Mouse (Mus musculus) liver, embryonic 11.5 days (tissue): ENCODE measurements at regions not wholly inside any gene's neighbourhood (a gene's known extent, or its start where the extent isn't known, plus 50 kb on each side); places are given as distances from the start of the nearest gene placed in this dataset.

Experiments used
- ATAC-seq: fragments of 200-750 bp; cut with Nextera tagmentation; replicated peaks from 2 replicates; pipeline ENCODE4 v1.8.0; 2017; ENCODE audit warnings: moderate number of reproducible peaks, mild to moderate bottlenecking, moderate TSS enrichment, moderate library complexity; ENCODE audit not compliant: low FRiP score
- DNase-seq: peaks from one replicate; pipeline ENCODE4 v3.0.0-alpha.2; 2017; ENCODE audit warnings: low spot score
- H3K27ac ChIP-seq: fragments of 300-500 bp; sonication (generic); 2 replicates; pipeline ENCODE4 v1.5.1; 2014; ENCODE audit warnings: mild to moderate bottlenecking, low read depth, low read length, control low read depth
- H3K27me3 ChIP-seq: fragments of 300-500 bp; sonication (generic); replicated peaks from 2 replicates; pipeline ENCODE4 v1.6.1; 2014; ENCODE audit warnings: low read length, mixed read lengths; ENCODE audit not compliant: control insufficient read depth, insufficient read depth
- H3K36me3 ChIP-seq: fragments of 300-500 bp; sonication (generic); 2 replicates; pipeline ENCODE4 v1.6.1; 2014; ENCODE audit warnings: mild to moderate bottlenecking, low read length, moderate library complexity, mixed read lengths; ENCODE audit not compliant: control insufficient read depth, insufficient read depth
- H3K4me1 ChIP-seq: fragments of 300-500 bp; sonication (generic); replicated peaks from 2 replicates; pipeline ENCODE4 v1.6.1; 2014; ENCODE audit warnings: low read length, mixed read lengths; ENCODE audit not compliant: control insufficient read depth, insufficient read depth
- H3K4me2 ChIP-seq: fragments of 300-500 bp; sonication (generic); 2 replicates; pipeline ENCODE4 v1.6.1; 2014; ENCODE audit warnings: mild to moderate bottlenecking, control low read depth, moderate library complexity
- H3K4me3 ChIP-seq: fragments of 300-500 bp; sonication (generic); 2 replicates; pipeline ENCODE4 v1.5.1; 2014; ENCODE audit warnings: low read depth, low read length, control low read depth
- H3K9ac ChIP-seq: fragments of 300-500 bp; sonication (generic); 2 replicates; pipeline ENCODE4 v1.6.1; 2014; ENCODE audit warnings: low read depth, low read length, control low read depth
- H3K9me3 ChIP-seq: fragments of 300-500 bp; sonication (generic); 2 replicates; pipeline ENCODE4 v1.6.1; 2016; ENCODE audit warnings: low read length, inconsistent platforms, mixed read lengths; ENCODE audit not compliant: control insufficient read depth
- WGBS: fragments of 180-500 bp; shearing (Covaris S2); extraction: QIAGEN DNeasy Blood & Tissue Kit; methylation state at CpG from one replicate; pipeline ENCODE4 v1.1.7; 2014; 5-methylcytosine and 5-hydroxymethylcytosine counted together

DNA sequence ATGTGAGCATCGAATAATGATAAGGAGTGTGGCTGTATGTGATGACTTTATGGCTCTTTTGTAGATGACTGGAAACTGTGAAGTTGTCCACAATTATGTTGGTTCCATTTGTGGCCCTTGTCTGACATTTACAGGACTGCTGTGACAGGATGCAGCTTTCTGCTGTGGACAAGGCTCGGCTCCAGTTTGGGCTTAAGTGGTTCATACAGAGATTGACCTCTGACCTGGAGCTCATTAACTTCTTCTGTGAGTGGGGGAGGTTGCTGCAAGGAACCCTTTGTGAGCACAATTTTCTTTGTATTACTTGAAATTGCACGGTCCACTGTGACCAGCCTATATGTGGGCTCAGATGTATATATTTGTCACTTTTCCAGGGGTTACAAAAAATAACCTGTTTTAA, 403.5 kb downstream of the Cmpk2 start:
- Histone ChIP-seq H3K9ac (no peak overlapping the region), H3K9me3 (no peaks in the 10 kb centered on the region), H3K4me3 (no peak overlapping the region), H3K4me1 (no peaks in the 10 kb centered on the region), H3K27me3 (no peaks in the 10 kb centered on the region), H3K36me3 (no peaks in the 10 kb centered on the region), H3K27ac (no peak overlapping the region), H3K4me2 (no peak overlapping the region)
- WGBS: 45% methylated on average over 3 of the region's 3 CpGs
- DNase-seq (no peak), ATAC-seq (no peak)

DNA sequence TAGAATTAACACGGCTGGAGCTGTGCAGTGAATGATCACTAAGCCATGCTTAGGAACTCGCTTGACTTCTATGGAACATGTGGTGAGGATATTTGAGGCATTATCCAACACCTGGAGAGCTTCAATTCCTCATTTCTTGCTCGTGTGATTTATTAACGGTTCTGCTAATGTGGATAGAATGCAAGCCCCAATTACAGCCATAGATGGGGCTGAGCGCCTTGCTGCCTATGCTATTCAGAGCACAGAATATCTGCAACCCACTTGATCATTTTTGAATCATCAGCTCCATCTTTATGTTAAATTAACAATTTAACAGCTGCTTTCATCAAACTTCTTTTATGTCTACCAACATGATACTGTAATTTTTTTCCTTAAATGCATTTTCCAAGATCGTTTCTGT, 398.7 kb downstream of the Cmpk2 start:
- H3K9me3 ChIP-seq: no peaks in the 10 kb centered on the region
- H3K4me1 ChIP-seq: no peaks in the 10 kb centered on the region
- H3K27me3 ChIP-seq: no peaks in the 10 kb centered on the region
- ATAC-seq (no peak), DNase-seq (no peak)
- H3K27ac ChIP-seq: no peak overlapping the region
- no peak overlapping the region for H3K4me2 ChIP-seq
- no peak overlapping the region for H3K9ac ChIP-seq
- 76% methylated on average over 6 of the region's 6 CpGs for WGBS
- H3K36me3 ChIP-seq: no peaks in the 10 kb centered on the region
- H3K4me3 ChIP-seq: no peak overlapping the region

DNA sequence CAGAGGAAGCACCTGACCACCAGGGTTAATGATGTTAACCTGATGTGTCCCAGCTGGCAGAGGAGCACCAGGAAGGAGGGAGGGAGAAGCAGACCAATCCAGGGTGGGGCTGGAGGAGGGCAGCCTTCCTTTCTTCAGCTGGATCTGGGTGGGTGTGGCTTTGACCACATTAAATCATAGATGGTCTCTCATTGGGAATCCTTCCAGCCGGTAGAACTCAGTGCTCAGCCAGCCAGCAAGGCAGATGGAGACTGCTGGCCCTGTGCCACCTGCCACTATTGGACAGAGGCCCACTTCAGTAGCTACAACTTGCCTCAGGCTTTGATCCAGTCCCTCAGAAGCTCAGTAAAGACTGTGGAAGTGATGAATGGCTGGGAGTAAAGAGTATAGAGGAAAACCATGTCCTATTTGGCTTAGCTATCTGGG, 386.1 kb downstream of the Cmpk2 start:
- 35% methylated on average over 1 of the region's 1 CpGs for WGBS
- Histone ChIP-seq H3K27me3 (no peaks in the 10 kb centered on the region), H3K9ac (no peak overlapping the region), H3K36me3 (no peaks in the 10 kb centered on the region), H3K4me2 (no peak overlapping the region), H3K9me3 (no peaks in the 10 kb centered on the region), H3K27ac (no peak overlapping the region), H3K4me1 (no peaks in the 10 kb centered on the region), H3K4me3 (no peak overlapping the region)
- ATAC-seq: no peak
- no peak for DNase-seq

DNA sequence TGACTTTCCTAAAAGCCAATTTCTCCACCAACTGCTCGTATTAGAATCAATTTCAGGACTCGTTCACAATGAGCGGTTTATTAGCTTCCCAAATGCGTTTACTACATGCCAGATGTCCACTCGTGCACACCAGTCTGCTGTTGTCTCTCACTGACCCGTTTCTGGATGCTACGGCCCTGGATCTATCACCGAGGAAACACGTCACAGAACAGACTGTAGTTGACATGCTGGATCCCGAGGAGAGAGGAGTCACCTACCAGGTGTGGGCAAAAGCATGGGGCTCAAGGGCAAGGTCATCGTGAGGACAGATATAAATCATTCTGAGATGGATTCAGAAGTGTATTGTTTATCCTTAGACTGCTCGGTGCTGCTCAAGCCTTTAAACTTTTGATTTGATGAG, 375.9 kb downstream of the Cmpk2 start:
- H3K27ac ChIP-seq: no peak overlapping the region
- H3K27me3 ChIP-seq: no peaks in the 10 kb centered on the region
- H3K4me3 ChIP-seq: no peak overlapping the region
- H3K9ac ChIP-seq: no peak overlapping the region
- DNase-seq (no peak), ATAC-seq (no peak)
- H3K4me2 ChIP-seq: no peak overlapping the region
- no peaks in the 10 kb centered on the region for H3K9me3 ChIP-seq
- H3K36me3 ChIP-seq: no peaks in the 10 kb centered on the region
- no peaks in the 10 kb centered on the region for H3K4me1 ChIP-seq
- 76% methylated on average over 12 of the region's 12 CpGs for WGBS

DNA sequence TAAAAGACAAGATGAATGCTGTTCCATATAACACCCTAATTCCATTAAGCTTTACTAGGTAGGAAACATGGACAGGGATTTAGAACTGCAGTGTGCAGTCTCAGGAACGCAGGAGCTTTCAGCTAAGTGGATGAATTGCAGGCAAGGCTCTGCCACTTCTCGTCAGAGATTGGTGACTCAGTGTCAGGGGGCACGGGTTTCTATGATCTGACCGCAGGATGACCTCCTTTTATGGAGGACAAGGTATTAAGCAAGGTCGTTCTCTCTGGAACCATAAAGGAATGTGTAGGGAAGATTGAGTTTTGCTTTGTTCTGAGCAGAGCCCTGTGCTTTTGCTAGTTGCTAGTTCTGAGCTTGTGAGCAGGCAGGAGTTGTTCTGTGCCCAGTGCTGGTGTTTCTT, 373.7 kb downstream of the Cmpk2 start:
- Histone ChIP-seq H3K4me2 (no peak overlapping the region), H3K36me3 (no peaks in the 10 kb centered on the region), H3K4me1 (no peaks in the 10 kb centered on the region), H3K9me3 (no peaks in the 10 kb centered on the region), H3K27ac (no peak overlapping the region), H3K9ac (no peak overlapping the region), H3K27me3 (no peaks in the 10 kb centered on the region), H3K4me3 (no peak overlapping the region)
- ATAC-seq (no peak), DNase-seq (no peak)
- 27% methylated on average over 5 of the region's 5 CpGs for WGBS

DNA sequence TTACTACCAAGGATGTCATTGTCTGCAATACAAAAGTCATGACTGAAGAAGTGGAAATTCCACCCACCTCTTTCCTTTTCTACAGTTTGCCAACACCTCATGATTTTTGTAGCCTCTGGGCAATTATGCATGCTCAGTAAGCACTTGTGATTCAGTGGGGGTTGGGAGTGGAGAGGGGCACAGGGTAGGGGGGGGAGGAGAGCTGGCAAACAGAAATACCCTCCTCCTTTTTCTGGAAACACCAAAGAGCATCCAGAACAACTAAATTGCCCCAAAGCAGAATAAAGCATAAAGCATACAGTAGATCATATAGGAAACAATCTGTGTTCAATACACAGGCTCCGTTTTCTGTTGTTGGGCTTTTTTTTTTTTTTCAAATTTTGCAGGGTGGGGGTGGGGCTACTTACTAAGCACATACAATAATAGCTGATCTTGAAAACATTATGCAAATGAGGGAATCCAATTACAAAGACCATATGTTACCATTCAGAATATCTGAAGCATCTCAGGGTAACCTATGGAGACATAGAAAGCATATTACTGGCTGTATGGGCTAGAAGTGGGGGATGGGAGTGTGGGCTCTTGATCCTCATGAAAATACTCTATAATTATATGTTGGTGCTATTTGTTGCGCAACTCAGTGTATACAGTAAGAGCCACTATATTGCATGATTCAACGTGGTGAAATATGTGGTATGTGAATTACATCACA, 352.4 kb downstream of the Cmpk2 start:
- Histone ChIP-seq H3K36me3 (no peaks in the 10 kb centered on the region), H3K4me1 (no peaks in the 10 kb centered on the region), H3K4me2 (no peak overlapping the region), H3K9ac (no peak overlapping the region), H3K4me3 (no peak overlapping the region), H3K27me3 (no peaks in the 10 kb centered on the region), H3K27ac (no peak overlapping the region), H3K9me3 (no peaks in the 10 kb centered on the region)
- no peak for DNase-seq
- 72% methylated on average over 3 of the region's 3 CpGs for WGBS
- no peak for ATAC-seq

DNA sequence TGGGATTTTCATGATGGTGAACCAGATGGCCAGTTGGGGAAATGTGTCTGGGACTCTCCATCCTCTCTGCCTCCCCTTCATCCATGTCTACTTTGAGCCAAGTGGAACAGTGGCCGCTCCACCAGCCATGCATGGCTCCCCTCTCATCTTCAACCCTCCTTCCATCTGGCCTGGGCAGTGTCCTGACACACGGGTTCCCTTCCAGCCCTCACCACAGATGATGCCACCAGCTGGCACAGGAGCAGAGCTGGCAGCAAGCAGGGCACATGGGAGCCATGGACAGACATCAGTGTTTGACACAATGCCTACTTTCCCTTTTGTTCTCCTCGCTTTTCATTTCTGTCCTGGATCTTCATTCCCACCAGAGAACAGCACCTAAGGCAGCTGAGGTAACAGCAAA, 348.9 kb downstream of the Cmpk2 start:
- WGBS: 87% methylated on average over 3 of the region's 3 CpGs
- Histone ChIP-seq H3K4me2 (no peak overlapping the region), H3K27ac (no peak overlapping the region), H3K9me3 (no peaks in the 10 kb centered on the region), H3K36me3 (no peaks in the 10 kb centered on the region), H3K9ac (no peak overlapping the region), H3K27me3 (no peaks in the 10 kb centered on the region), H3K4me3 (no peak overlapping the region), H3K4me1 (no peaks in the 10 kb centered on the region)
- ATAC-seq (no peak), DNase-seq (no peak)

DNA sequence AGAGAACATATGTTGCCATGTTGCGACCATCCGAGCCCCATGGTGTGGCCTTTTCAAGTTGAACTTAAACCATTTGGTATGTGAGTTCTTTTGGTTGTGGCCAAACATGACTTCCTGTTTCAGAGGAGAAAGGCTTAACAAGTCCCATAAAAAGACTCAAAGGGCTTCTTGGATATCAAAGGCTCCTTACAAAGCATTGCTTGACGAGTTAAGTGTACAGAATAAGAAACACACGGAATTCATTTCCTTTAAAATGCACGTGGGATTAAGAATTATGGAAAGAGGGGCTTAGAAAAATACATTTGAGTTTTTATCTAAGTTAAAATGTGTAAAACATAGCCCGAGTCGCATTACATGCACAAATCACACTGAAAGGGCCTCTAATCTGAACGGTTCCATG, 346.8 kb downstream of the Cmpk2 start:
- Histone ChIP-seq H3K36me3 (no peaks in the 10 kb centered on the region), H3K9ac (no peak overlapping the region), H3K4me2 (no peak overlapping the region), H3K4me1 (no peaks in the 10 kb centered on the region), H3K27me3 (no peaks in the 10 kb centered on the region), H3K4me3 (no peak overlapping the region), H3K27ac (no peak overlapping the region), H3K9me3 (no peaks in the 10 kb centered on the region)
- ATAC-seq (no peak), DNase-seq (no peak)
- 84% methylated on average over 8 of the region's 8 CpGs for WGBS

DNA sequence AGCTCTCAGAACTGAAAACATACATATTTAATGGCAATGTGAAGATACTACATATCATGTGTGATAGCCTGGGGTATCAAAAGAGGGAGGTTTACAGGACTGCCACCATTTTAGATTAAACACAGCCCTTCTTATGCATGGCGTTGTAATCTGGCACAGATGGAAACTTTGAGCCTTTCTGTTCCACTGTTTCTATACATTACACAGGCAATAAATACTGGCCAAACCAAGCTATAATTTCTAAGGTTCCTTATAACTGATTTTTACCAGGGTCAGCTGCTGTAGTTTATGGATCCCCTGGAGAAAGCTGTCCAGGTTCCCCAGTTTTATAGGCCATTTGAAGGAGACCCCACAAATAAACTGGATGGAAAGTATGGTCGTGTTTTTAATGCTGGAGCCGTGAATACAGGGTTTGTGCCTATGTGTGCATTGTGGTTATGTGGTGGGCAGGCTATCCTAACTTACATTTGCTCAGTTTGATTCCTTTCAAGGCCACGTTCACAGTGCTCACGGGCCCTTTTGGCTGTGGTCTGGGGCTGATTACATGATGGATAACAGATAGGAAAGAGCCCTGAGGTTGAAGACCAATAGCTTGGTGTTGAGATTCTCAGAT, 341.7 kb downstream of the Cmpk2 start:
- WGBS: 63% methylated on average over 5 of the region's 5 CpGs
- Histone ChIP-seq H3K27ac (no peak overlapping the region), H3K9me3 (no peaks in the 10 kb centered on the region), H3K4me2 (no peak overlapping the region), H3K36me3 (no peaks in the 10 kb centered on the region), H3K4me3 (no peak overlapping the region), H3K27me3 (no peaks in the 10 kb centered on the region), H3K9ac (no peak overlapping the region), H3K4me1 (no peaks in the 10 kb centered on the region)
- no peak for DNase-seq
- ATAC-seq: no peak
